Mouse (Mus musculus) cortical plate, adult 2 months (tissue): ENCODE data around the gene Gm21988.

Experiments
- CTCF ChIP-seq: fragments of 200-500 bp; IDR thresholded peaks from 2 replicates; pipeline ENCODE4 v1.5.1; 2011; ENCODE audit warnings: mild to moderate bottlenecking, control low read depth, low read length; ENCODE audit not compliant: insufficient read depth; ENCODE audit errors: extremely low read depth
- POLR2A ChIP-seq: fragments of 200-500 bp; IDR thresholded peaks from 2 replicates; pipeline ENCODE4 v1.6.1; 2011; ENCODE audit warnings: mild to moderate bottlenecking, low read length, control low read depth; ENCODE audit not compliant: insufficient read depth; ENCODE audit errors: extremely low read depth

GRCm38 (mm10) chr11:70229260-70230010 lies 10.2 kb downstream of the Gm21988 start, which contains the start of gene Bcl6b:
- TF ChIP-seq CTCF: no peak
- TF ChIP-seq POLR2A: no peak
